Mouse (Mus musculus): ENCODE measurements around the gene Spns3. TPM values are rescaled to one million over a fixed set of nuclear protein-coding genes. Genes with fewer than 3 reads are reported as not detected.
A peak's percentile ranks its signal among the peaks of the same experiment; 100 is the strongest.

Spns3 gene
- total RNA-seq, 4 experiments from 2014 or later, result 0.32 to 1.1 (median 0.68) TPM

GRCm38 (mm10) chr11:72485960-72486359 is 64.3 kb downstream of the Spns3 start:
- no peak for DNase-seq (ENCODE audit: low spot score in 2 of 2)

DNA sequence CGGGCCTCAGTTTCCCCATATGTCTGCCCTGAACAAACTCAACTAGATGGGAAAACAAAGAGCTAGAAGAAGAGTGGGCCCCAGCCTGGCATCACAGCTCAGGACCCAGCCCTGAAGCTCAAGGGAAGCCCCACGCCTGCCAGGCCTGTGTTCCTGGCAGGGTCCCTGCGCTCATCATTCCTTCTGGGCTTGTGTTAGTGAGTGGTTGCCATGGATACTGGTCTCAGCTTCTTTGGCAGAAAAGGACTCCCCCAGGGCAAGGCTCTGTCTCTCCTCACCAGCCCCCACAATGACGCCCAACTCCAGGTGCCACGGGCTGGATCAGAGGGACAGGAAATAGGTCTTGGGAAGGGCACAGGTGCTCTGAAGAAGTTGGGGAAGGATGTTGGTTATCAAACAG is 65.1 kb downstream of the Spns3 start:
- peak in 1 of 2 experiments; percentile 43 for DNase-seq (ENCODE audit: low spot score in 2 of 2)

DNA sequence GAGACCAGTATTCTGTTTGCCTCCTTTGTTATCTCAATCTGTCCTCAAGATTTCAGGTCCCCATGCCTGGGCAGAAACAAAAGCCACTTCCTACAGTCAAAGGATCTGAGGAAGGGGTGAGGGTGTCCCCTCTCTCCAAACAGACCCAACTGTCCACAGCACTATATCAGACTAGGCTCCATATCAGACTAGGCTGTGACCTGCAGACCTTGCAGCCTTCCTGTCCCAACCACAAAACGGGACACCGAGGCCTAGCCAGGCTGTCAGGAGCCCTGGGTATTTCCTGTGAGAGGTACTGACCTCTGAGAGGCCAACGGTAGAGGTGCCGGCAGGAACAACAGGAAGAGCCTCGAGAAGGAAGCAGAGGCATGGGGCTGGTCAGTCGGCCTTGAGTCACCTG is 65.8 kb downstream of the Spns3 start:
- DNase-seq (ENCODE audit: low spot score in 2 of 2), result no peak

DNA sequence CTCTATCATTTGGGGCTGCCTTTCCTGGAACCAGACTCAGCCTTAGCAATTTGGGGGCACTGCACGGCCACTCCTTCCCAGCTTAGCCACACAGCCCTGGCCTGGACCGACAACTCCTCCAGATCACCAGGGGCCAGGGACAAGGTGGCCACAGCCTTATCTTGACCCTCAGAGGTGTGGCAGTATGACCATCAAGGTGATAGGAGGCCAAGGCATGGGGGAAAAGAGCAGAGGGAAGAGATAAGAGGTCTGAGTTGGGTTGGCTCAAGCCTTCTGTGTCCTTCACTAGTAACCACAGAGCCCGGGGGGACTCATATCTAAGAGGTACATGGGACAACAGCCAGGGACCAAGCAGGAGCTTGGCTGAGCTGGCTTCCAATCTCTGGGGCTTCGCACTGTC is 68.4 kb downstream of the Spns3 start:
- no peak for DNase-seq (ENCODE audit: low spot score in 2 of 2)

- no peak for DNase-seq (ENCODE audit: low spot score in 2 of 2)
These were observed 69.0 kb downstream of the Spns3 start for GRCm38 (mm10) chr11:72481313-72481712.

GRCm38 (mm10) chr11:72479499-72479898 is 70.8 kb downstream of the Spns3 start:
- DNase-seq (ENCODE audit: low spot score in 2 of 2), result no peak

- DNase-seq (ENCODE audit: low spot score in 2 of 2), result no peak
These were observed 72.1 kb downstream of the Spns3 start for GRCm38 (mm10) chr11:72478228-72478627.

DNA sequence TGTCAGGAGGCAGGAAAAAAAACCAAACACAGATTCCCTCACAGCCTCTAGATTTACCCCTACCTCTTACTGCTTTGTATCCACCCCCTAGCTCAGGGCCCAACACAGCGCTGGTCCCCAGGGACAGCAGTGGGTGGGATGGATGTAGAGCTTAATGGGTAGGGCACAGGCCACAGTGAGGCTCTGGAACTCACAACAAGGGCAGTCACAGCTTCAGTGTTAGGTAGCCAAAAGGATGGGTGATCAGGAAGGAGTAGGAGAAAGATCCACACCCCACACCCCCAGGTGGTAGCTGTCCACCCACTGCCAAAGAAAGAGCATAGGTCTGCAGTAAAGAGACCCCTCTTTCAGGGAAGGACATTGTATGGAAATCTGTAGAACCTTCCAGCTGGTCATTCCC is 72.7 kb downstream of the Spns3 start:
- no peak for DNase-seq (ENCODE audit: low spot score in 2 of 2)

GRCm38 (mm10) chr11:72477182-72477581 is 73.1 kb downstream of the Spns3 start:
- no peak for DNase-seq (ENCODE audit: low spot score in 2 of 2)

DNA sequence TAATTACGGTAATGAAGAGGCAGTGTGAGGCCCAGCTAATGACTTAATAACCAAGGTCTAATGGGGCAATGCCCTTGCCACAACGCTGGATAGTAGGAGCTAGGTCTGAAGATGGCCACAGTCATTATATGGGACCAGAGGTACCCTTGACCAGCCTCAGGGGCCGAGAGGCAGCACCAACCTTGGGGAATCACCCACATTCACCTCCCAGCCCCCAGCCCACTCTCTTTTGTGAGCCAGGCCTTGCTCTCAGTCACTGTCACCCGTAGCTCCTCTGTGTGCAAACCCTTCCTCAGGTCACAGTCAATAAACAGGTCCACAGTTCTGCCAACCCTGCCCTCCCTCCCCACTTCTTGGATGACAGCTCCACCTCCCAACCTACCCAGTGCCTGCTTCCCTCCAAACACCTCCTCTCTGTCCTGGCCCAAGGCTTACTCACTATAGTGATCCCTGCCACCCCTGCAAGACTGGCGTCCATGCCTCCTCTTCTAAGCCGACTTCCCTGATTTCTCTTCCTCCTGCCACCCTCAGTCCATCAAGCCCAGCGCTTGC is 74.2 kb downstream of the Spns3 start:
- DNase-seq (ENCODE audit: low spot score in 2 of 2), result no peak

- no peak for DNase-seq (ENCODE audit: low spot score in 2 of 2)
These were observed 74.9 kb downstream of the Spns3 start for GRCm38 (mm10) chr11:72475408-72475807.

- DNase-seq (ENCODE audit: low spot score in 2 of 2), result no peak
These were observed 75.4 kb downstream of the Spns3 start for GRCm38 (mm10) chr11:72474926-72475325.

- no peak for DNase-seq (ENCODE audit: low spot score in 2 of 2)
These were observed 76.8 kb downstream of the Spns3 start for GRCm38 (mm10) chr11:72473540-72473939.

DNA sequence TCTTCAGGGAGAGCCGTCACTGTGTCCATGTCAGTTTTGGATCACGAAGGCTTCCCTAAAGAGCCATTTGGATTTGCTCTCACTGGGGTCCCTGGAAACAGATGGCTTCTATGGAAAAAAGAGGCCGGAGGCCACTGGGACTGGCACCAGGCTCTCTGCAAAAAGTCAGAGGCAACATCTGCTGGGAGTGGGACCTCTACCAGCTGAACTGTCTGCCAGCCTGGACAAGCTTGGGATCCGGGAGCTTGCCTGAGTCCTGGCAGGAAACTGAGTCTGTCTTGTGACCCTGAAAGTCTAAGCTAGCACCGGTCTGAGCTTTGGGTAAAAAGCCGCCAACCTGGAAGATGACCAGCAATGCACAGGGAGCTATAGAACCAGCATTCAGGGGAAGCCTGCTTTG is 78.9 kb downstream of the Spns3 start:
- no peak for DNase-seq (ENCODE audit: low spot score in 2 of 2)

GRCm38 (mm10) chr11:72470004-72470403 is 80.3 kb downstream of the Spns3 start:
- no peak for DNase-seq (ENCODE audit: low spot score in 2 of 2)

DNA sequence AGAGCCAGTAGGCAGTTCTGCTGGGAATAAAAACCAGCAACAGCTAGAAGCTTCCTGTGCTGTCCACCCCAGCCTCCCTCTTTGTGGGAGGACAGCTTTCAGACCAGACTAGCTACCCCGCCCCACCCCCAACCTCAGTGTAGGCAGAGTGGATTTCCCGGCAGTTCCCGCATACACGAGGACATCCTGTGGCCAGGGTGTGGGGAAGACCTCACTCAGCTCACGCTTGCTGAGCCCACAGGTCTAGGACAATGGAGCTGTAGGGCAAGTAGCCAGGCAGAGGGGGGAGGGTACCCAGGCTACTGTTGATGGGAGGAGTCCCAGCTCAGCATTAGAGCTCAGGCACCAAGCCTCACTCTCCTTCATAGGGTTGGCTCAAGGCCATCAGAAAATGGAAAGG is 81.1 kb downstream of the Spns3 start:
- DNase-seq (ENCODE audit: low spot score in 2 of 2), result peak in 1 of 2 experiments; percentile 52

GRCm38 (mm10) chr11:72468525-72468924 is 81.8 kb downstream of the Spns3 start:
- no peak for DNase-seq (ENCODE audit: low spot score in 2 of 2)

DNA sequence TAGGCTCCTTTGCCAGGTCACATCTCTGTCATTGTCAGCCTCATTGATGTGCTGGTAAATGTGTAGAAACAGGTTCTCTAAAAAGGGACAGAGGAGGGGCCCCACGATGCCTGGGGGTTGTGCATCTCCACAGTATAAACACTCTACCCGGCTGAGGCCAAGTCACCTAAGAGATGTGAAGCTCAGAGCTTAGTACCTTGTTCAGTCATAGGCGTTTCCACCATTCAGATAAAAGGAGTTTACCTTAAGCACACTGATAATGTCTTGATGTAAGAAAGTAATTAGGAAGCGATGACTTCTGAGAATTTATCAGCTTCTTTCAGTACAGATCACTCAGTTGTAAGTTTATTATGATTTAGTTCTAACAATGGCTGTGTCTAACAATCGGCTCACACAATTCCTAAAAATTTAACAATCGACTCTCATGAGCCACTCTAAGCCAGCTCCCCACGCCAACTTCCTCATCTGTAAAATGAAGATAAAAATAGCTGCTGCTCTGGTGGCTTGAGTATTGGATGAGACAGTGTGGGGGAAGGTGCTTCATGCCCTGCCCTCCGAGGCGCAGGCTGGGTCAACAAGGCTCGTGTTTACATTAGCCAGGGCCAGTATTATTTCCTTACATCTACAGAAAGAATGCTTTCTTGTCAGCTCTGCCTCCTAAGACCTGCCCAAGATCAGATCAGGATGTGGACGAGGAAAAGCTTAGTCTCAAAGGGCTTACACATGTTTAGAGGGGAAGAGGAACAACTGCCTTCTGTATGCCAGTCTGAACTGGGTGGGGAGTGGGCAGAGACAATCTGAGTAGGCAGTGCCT is 83.4 kb downstream of the Spns3 start:
- no peak for DNase-seq (ENCODE audit: low spot score in 2 of 2)

DNA sequence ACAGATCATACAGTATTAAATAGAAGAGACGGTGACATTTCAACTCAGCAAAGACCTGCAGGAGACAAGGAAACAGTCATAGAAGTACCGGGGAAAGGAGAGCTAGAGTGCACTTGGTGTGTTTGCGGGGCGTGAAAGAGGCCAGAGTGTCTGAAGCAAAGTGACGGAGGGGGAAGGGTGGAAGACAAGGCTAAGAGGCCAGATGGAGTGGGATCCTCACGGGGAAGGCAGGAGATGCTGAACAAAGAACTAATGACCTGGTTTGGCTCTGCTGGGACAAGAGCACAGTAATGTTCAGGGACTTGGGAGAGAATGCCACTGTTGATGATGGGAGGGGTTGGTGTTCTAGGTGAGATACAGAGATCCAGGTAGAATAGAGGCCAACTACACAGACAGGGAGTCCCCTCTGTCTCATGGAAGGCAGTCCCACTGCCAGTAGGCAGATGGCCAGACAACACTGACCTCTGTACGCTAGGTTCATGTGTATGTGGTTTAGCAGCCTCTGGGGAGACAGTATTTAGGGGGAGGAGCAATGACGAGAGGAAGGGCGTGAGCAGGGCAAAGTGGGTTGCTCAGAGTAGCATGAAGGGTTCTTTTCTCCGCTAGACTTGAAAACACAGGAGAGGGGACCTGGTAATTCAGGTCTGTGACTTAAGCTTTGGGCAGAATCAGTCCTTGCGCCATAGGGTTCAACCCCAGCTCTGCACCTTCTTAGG is 84.2 kb downstream of the Spns3 start:
- no peak for DNase-seq (ENCODE audit: low spot score in 2 of 2)

DNA sequence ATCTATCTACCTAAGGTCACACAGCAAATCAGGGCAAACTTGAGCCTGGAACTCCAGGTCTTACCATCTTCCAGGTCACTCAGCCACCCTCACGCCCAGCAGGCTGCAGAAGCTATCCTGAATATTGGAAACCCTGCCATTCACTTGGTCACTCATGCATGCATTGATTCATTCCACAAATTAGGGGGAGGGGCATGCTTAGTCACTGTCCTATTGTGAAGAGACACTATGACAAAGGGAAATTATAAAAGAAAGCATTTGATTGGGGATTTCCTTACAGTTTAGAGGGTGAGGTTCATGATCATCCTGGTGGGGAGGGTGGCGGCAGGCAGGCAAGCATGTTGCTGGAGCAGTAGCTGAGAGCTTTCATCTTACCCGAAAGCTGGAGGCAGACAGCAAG is 85.5 kb downstream of the Spns3 start:
- DNase-seq (ENCODE audit: low spot score in 2 of 2), result no peak

DNA sequence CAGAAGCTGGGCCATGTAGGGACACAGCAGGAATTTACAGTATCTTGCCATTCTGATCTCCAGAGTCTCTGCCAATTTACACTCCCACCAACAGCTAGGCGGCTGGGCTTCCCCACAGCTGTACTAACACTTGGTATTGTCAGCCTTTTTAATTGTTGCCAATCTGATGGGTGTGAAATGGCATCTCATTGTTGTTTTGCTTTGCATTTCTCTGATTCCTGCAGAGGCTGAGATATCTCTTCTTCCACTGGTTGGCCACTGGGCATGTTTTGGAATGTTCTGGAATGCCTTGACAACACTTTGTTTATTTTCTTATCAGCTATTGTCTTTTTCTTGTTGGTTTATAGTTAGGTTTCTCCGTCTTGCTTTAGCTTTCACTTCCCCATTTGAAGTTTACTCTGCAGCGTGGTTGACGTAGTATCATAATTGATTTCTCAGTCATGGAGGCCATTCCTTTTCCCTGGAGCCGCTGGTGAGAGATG is 88.8 kb downstream of the Spns3 start:
- no peak for DNase-seq (ENCODE audit: low spot score in 2 of 2)

DNA sequence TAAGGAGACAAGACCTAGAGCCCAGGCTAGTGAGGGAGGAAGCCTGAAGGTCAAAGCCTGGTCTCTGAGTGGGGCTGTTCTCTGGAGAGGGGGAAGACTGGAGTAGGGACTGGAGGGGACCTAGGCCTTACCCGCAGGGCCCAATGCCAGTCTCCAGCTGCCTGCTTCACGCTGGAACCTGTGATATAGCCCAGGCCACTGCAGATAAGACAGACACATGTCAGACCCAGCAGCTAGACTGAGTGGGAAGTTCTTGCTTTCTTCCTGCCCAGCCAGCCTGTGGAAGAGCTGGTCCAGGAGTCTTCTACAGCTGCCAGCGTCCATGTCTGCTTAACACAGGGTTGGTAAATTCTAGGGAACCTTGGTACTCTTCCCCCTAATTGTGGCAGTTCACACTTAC is 91.8 kb downstream of the Spns3 start:
- no peak for DNase-seq (ENCODE audit: low spot score in 2 of 2)

Measured in left cerebral cortex, adult 8-10 months (tissue).